Mouse (Mus musculus) lung, postnatal 0 days (tissue): ENCODE measurements around the gene Adgra1.

Experiments used
- CTCF ChIP-seq: IDR thresholded peaks from 2 replicates; pipeline ENCODE4 v1.5.1; 2016; ENCODE audit warnings: antibody characterized with exemption, mild to moderate bottlenecking
- EP300 ChIP-seq: IDR thresholded peaks from 2 replicates; pipeline ENCODE4 v1.6.1; 2016; ENCODE audit warnings: antibody characterized with exemption, mild to moderate bottlenecking, control low read depth

GRCm38 (mm10) chr7:139864871-139865270 is 30.9 kb downstream of the Adgra1 start:
- TF ChIP-seq CTCF (no peak), EP300 (no peak)
